Mouse (Mus musculus) forebrain, embryonic 11.5 days (tissue): ENCODE results near the gene Hnf4a. TPM values are rescaled to one million over a fixed set of nuclear protein-coding genes. Genes with fewer than 3 reads are reported as not detected.
A peak's percentile ranks its signal among the peaks of the same experiment; 100 is the strongest.

Experiments
- ATAC-seq: fragments of 200-750 bp; cut with Nextera tagmentation; replicated peaks from 2 replicates; pipeline ENCODE4 v1.8.0; 2017; ENCODE audit warnings: moderate TSS enrichment; ENCODE audit not compliant: low FRiP score
- DNase-seq: peaks from one replicate; pipeline ENCODE4 v3.0.0-alpha.2; 2017; ENCODE audit warnings: low spot score
- H3K27ac ChIP-seq: fragments of 300-500 bp; sonication (generic); 2 replicates; pipeline ENCODE4 v1.5.1; 2014; ENCODE audit warnings: low read depth, low read length
- H3K27me3 ChIP-seq: fragments of 300-500 bp; sonication (generic); 2 replicates; pipeline ENCODE4 v1.6.1; 2014; ENCODE audit warnings: mild to moderate bottlenecking, low read length, mixed read lengths; ENCODE audit not compliant: control insufficient read depth, insufficient read depth
- H3K36me3 ChIP-seq: fragments of 300-500 bp; sonication (generic); 2 replicates; pipeline ENCODE4 v1.6.1; 2014; ENCODE audit warnings: mild to moderate bottlenecking, low read length, moderate library complexity, mixed read lengths; ENCODE audit not compliant: control insufficient read depth, insufficient read depth
- H3K4me1 ChIP-seq: fragments of 300-500 bp; sonication (generic); replicated peaks from 2 replicates; pipeline ENCODE4 v1.6.1; 2014; ENCODE audit warnings: low read length, mixed read lengths; ENCODE audit not compliant: control insufficient read depth, insufficient read depth
- H3K4me2 ChIP-seq: fragments of 300-500 bp; sonication (generic); 2 replicates; pipeline ENCODE4 v1.6.1; 2014; ENCODE audit warnings: low read depth, mild to moderate bottlenecking, low read length, moderate library complexity, mixed read lengths; ENCODE audit not compliant: severe bottlenecking
- H3K4me3 ChIP-seq: fragments of 300-500 bp; sonication (generic); 2 replicates; pipeline ENCODE4 v1.5.1; 2014; ENCODE audit warnings: low read depth, low read length
- H3K9ac ChIP-seq: fragments of 300-500 bp; sonication (generic); 2 replicates; pipeline ENCODE4 v1.6.1; 2014; ENCODE audit warnings: low read length
- H3K9me3 ChIP-seq: fragments of 300-500 bp; sonication (generic); 2 replicates; pipeline ENCODE4 v1.6.1; 2016; ENCODE audit warnings: low read length, mixed read lengths; ENCODE audit not compliant: control insufficient read depth
- WGBS: fragments of 180-500 bp; shearing (Covaris S2); extraction: QIAGEN DNeasy Blood & Tissue Kit; methylation state at CpG from one replicate; pipeline ENCODE4 v1.1.7; 2014; 5-methylcytosine and 5-hydroxymethylcytosine counted together
- polyA plus RNA-seq: library from polyadenylated mRNA; unstranded; fragments of >200 nt; fragmentation: Nextera tagmentation; extraction: Ambion mirVana; gene quantifications from 2 replicates; pipeline ENCODE4 v1.2.1, GENCODE M21; 2014

Hnf4a gene
- polyA plus RNA-seq, 1 experiment from 2014 or later = not detected

DNA sequence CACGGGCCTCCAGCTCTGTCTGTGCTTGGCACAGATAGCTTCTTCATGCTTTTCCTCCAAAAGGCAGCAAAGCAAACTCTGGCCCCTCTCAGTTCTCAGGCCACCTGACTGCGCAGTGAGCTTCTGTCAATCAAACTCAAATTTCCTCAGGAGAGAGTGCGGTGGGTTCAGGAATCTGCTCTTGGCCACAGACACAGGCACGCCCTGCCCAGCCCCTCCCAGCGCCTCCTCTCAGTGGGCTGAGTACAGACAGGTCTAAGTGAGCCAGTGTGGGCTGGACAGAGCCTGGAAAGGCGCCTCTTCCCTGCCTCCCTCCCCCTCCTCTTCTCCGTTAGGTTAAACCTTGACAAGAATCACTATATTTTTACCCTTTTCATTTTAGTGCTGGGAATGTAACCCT is 101.4 kb downstream of the Hnf4a start:
- Histone ChIP-seq H3K36me3 (no peaks in the 10 kb centered on the region), H3K9ac (no peak overlapping the region), H3K4me1 (peaks cover 2% of the 10 kb centered on the region; the same call in 1 of the 2 replicates), H3K4me2 (no peak overlapping the region), H3K9me3 (no peaks in the 10 kb centered on the region), H3K27me3 (no peaks in the 10 kb centered on the region), H3K4me3 (no peak overlapping the region), H3K27ac (no peak overlapping the region)
- no peak for DNase-seq
- no peak for ATAC-seq
- 88% methylated on average over 7 of the region's 7 CpGs for WGBS

- 91% methylated on average over 12 of the region's 12 CpGs for WGBS
- Histone ChIP-seq H3K4me3 (no peak overlapping the region), H3K9me3 (no peaks in the 10 kb centered on the region), H3K27me3 (no peaks in the 10 kb centered on the region), H3K4me1 (no peaks in the 10 kb centered on the region), H3K9ac (no peak overlapping the region), H3K4me2 (no peak overlapping the region), H3K27ac (no peak overlapping the region), H3K36me3 (no peaks in the 10 kb centered on the region; the same call in none of the 2 replicates)
- no peak for ATAC-seq
- DNase-seq = peak; percentile 40
Observed at GRCm38 (mm10) chr2:163609281-163609975, 102.8 kb downstream of the Hnf4a start.

- H3K36me3 ChIP-seq = no peaks in the 10 kb centered on the region; the same call in none of the 2 replicates
- 85% methylated on average over 9 of the region's 9 CpGs for WGBS
Observed at GRCm38 (mm10) chr2:163611176-163611575, 104.6 kb downstream of the Hnf4a start.

GRCm38 (mm10) chr2:163613206-163613605 is 106.6 kb downstream of the Hnf4a start:
- Histone ChIP-seq H3K4me3 (no peak overlapping the region), H3K36me3 (no peaks in the 10 kb centered on the region; the same call in none of the 2 replicates), H3K9me3 (no peaks in the 10 kb centered on the region), H3K27me3 (no peaks in the 10 kb centered on the region), H3K4me2 (no peak overlapping the region), H3K27ac (no peak overlapping the region), H3K9ac (no peak overlapping the region), H3K4me1 (no peaks in the 10 kb centered on the region)
- ATAC-seq = no peak
- 91% methylated on average over 5 of the region's 5 CpGs for WGBS
- DNase-seq = no peak

More at GRCm38 (mm10) chr2:163611176-163611575, 104.6 kb downstream of the Hnf4a start:
- Histone ChIP-seq H3K4me2 (no peak overlapping the region), H3K4me3 (no peak overlapping the region), H3K4me1 (no peaks in the 10 kb centered on the region), H3K9me3 (no peaks in the 10 kb centered on the region), H3K27me3 (no peaks in the 10 kb centered on the region), H3K27ac (no peak overlapping the region), H3K9ac (no peak overlapping the region)
- ATAC-seq (no peak), DNase-seq (peak; percentile 47)

DNA sequence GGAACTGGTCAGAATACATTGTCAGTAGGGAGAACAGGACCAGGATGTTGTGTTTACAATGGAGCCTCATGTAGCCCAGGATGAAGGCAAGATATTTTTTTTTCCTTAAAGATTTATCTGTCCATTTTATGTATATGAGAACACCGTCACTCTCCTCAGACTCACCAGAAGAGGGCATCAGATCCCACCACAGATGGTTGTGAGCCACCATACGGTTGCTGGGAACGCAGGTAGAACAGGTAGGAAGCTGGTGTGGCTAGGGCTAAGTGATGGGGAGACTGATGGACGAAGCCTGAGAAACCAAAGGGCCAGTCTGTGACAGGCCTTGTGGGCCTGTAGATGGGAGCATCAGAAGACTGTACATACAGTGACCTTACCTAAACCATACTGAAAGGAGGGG is 107.4 kb downstream of the Hnf4a start:
- Histone ChIP-seq H3K4me1 (no peaks in the 10 kb centered on the region), H3K9ac (no peak overlapping the region), H3K36me3 (no peaks in the 10 kb centered on the region; the same call in none of the 2 replicates), H3K9me3 (no peaks in the 10 kb centered on the region), H3K4me2 (no peak overlapping the region), H3K27ac (no peak overlapping the region), H3K4me3 (no peak overlapping the region), H3K27me3 (no peaks in the 10 kb centered on the region)
- ATAC-seq (no peak), DNase-seq (no peak)
- 88% methylated on average over 4 of the region's 4 CpGs for WGBS

DNA sequence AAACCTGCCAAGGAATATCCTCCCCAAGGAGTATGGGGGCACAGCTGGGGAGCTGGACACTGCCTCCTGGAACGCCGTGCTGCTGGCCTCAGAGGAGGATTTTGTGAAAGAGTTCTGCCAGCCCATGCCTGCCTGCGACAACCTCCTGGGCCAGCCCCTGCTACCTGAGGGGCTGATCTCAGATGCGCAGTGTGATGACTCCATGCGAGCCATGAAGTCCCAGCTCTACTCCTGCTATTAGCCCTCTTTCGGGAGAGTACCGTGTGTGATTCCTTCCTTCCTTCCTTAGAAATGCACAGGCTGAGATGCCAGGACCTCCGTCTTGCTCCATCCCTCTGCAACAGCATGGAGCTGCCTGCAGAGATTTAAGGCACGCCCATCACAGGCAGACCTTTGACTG is 108.8 kb downstream of the Hnf4a start:
- Histone ChIP-seq H3K4me3 (no peak overlapping the region), H3K9ac (no peak overlapping the region), H3K4me2 (no peak overlapping the region), H3K27ac (no peak overlapping the region), H3K36me3 (no peaks in the 10 kb centered on the region; the same call in none of the 2 replicates), H3K27me3 (no peaks in the 10 kb centered on the region), H3K4me1 (no peaks in the 10 kb centered on the region), H3K9me3 (no peaks in the 10 kb centered on the region)
- ATAC-seq (no peak), DNase-seq (no peak)
- WGBS = 91% methylated on average over 9 of the region's 9 CpGs

DNA sequence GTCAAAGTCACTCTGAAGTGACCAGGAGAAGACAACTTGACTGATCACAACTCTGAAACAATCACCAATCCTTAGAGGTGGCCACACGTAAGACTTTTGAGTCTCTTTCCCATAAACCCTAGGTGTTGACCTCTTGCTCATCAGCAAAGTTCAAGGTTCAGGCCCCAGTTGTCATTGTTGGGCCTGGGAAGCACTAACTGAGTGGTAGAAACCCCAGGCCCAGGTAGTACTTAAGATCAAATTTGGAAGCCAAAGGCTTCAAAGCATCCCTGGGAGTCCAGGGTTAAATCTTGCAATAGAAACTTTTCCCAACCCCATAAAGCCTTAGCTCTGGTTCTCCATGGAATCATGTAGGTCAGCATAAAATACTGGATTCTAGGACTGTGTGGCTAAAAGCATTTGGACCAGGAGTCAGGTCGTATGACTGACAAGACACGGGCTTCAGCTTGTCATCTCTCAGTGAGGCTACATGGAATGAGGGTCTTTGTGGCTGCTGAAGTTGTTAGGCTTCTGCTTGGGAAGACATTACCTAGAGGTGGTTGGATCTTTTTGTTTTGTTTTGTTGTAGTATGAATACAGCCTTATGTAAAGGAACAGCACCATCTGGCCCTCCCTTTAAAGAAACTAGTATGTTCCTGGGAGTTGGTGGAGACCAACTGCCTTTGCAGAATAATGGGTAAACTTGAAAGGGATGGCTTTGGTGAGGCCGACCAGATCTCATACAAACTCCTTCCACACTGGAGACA is 109.5 kb downstream of the Hnf4a start:
- H3K27ac ChIP-seq = no peak overlapping the region
- WGBS = 85% methylated on average over 4 of the region's 4 CpGs
- H3K36me3 ChIP-seq = no peaks in the 10 kb centered on the region; the same call in none of the 2 replicates
- no peaks in the 10 kb centered on the region for H3K4me1 ChIP-seq
- no peak overlapping the region for H3K4me3 ChIP-seq
- H3K9ac ChIP-seq = no peak overlapping the region
- H3K27me3 ChIP-seq = no peaks in the 10 kb centered on the region
- no peak for ATAC-seq
- no peak for DNase-seq
- H3K4me2 ChIP-seq = no peak overlapping the region
- H3K9me3 ChIP-seq = no peaks in the 10 kb centered on the region

GRCm38 (mm10) chr2:163616652-163617227 is 110.1 kb downstream of the Hnf4a start:
- Histone ChIP-seq H3K27me3 (no peaks in the 10 kb centered on the region), H3K36me3 (no peaks in the 10 kb centered on the region; the same call in none of the 2 replicates), H3K4me2 (no peak overlapping the region), H3K9me3 (no peaks in the 10 kb centered on the region), H3K9ac (no peak overlapping the region), H3K27ac (no peak overlapping the region), H3K4me3 (no peak overlapping the region), H3K4me1 (no peaks in the 10 kb centered on the region)
- 90% methylated on average over 3 of the region's 3 CpGs for WGBS
- ATAC-seq (no peak), DNase-seq (no peak)
